16 mouse cellular contexts compared by ENCODE assay signal in genomic region chr4:130858880-130859279, GRCm38 (mm10).
"Had no signal": no experiment of that assay in that cellular context is flagged by ENCODE, and none has a peak within 500 bp of the region (broad histone marks: within the 10 kb centered on the region; RNA-seq: fewer than 3 reads in every experiment).

No protein-coding gene starts in this region.

- H3K27ac ChIP-seq: neural tube, embryonic 12.5 days; neural tube, embryonic 13.5 days; neural tube, embryonic 15.5 days; stomach, embryonic 15.5 days; stomach, postnatal 0 days had no signal

- H3K4me3 ChIP-seq: neural tube, embryonic 12.5 days; neural tube, embryonic 13.5 days; neural tube, embryonic 15.5 days; stomach, embryonic 15.5 days had no signal

- DNase-seq: retina, postnatal 1 day; right cerebral cortex, adult 18-20 months; right cerebral cortex, postnatal 25 days; right cerebral cortex, postnatal 4 days; spleen, adult 18-20 months; thymus, adult 18-20 months; thymus, adult 2 months; thymus, postnatal 14 days; thymus, postnatal 25 days; thymus, postnatal 36 days; thymus, postnatal 4 days had no signal
